Mouse (Mus musculus): ENCODE measurements around the gene Adamts18. TPM values are rescaled to one million over a fixed set of nuclear protein-coding genes. Genes with fewer than 3 reads are reported as not detected.

Adamts18 gene
- 0.18 and 1.1 TPM in 2 replicates for polyA plus RNA-seq (2012; rRNA removed)

GRCm38 (mm10) chr8:113848653-113849135, at the start of gene Adamts18:
Gene Adamts18, minus strand, starts transcription at chr8:113848738.
- 2% methylated on average over 32 of the region's 32 CpGs for whole genome bisulfite sequencing
- H3K4me1 ChIP-seq (ENCODE audit: control insufficient read depth, insufficient read depth, insufficient read length, low read length): no peaks in the 10 kb centered on the region
- no peak within 1 kb of the TSS for H3K27ac ChIP-seq (ENCODE audit: insufficient read depth, low read depth, low read length)
- peaks cover 11% of the 10 kb centered on the region for H3K27me3 ChIP-seq (ENCODE audit: control insufficient read depth, insufficient read depth, low read length)
- TF ChIP-seq POLR2A (IDR thresholded peaks at IDR 0.05; ENCODE audit: low read depth, low read length) (no peak), CTCF (IDR thresholded peaks at IDR 0.05; ENCODE audit: extremely low read depth, insufficient read length, insufficient replicate concordance, low read depth, low read length) (no peak)
- H3K4me3 ChIP-seq (ENCODE audit: low read depth, low read length): no peak within 1 kb of the TSS; the same call in 1 of the 2 replicates
- no peaks in the 10 kb centered on the region for H3K36me3 ChIP-seq (ENCODE audit: control insufficient read depth, insufficient read depth, low read length)

- no peaks in the 10 kb centered on the region for H3K4me1 ChIP-seq (ENCODE audit: control insufficient read depth, insufficient read depth, insufficient read length, low read length)
- no peaks in the 10 kb centered on the region for H3K27me3 ChIP-seq (ENCODE audit: control insufficient read depth, insufficient read depth, low read length)
- 74% methylated on average over 1 of the region's 1 CpGs for WGBS
- no peak overlapping the region for H3K4me3 ChIP-seq (ENCODE audit: low read depth, low read length)
- no peak overlapping the region for H3K27ac ChIP-seq (ENCODE audit: insufficient read depth, low read depth, low read length)
- H3K36me3 ChIP-seq (ENCODE audit: control insufficient read depth, insufficient read depth, low read length): no peaks in the 10 kb centered on the region
- TF ChIP-seq POLR2A (IDR thresholded peaks at IDR 0.05; ENCODE audit: low read depth, low read length) (no peak), CTCF (IDR thresholded peaks at IDR 0.05; ENCODE audit: extremely low read depth, insufficient read length, insufficient replicate concordance, low read depth, low read length) (no peak)
Measured at GRCm38 (mm10) chr8:113896446-113896845, 47.9 kb upstream of the Adamts18 start.

DNA sequence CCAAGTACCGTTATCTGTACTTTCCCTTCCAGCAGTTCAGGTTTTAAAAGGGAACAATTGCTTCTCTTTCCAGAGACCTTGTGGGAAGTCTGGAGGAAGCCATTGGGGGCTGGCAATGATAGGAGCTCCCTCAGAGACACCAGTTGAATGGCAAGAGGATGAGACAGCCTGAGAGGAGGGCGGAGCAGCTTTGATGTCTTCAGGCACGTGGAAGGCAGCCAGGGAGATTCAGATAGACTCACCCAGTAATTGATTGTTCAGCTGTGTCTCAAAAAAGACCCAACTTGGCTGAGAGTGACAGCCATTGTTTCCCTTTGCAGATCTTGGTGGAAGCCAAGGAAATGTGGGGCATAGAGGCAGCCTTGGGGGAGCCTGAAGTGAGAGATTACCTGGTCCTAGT, 42.8 kb upstream of the Adamts18 start:
- Histone ChIP-seq H3K4me1 (ENCODE audit: control insufficient read depth, insufficient read depth, insufficient read length, low read length) (no peaks in the 10 kb centered on the region), H3K27ac (ENCODE audit: insufficient read depth, low read depth, low read length) (no peak overlapping the region), H3K4me3 (ENCODE audit: low read depth, low read length) (no peak overlapping the region), H3K36me3 (ENCODE audit: control insufficient read depth, insufficient read depth, low read length) (no peaks in the 10 kb centered on the region), H3K27me3 (ENCODE audit: control insufficient read depth, insufficient read depth, low read length) (no peaks in the 10 kb centered on the region)
- 45% methylated on average over 3 of the region's 3 CpGs for WGBS
- no peak for TF ChIP-seq CTCF (IDR thresholded peaks at IDR 0.05; ENCODE audit: extremely low read depth, insufficient read length, insufficient replicate concordance, low read depth, low read length)
- no peak for TF ChIP-seq POLR2A (IDR thresholded peaks at IDR 0.05; ENCODE audit: low read depth, low read length)

DNA sequence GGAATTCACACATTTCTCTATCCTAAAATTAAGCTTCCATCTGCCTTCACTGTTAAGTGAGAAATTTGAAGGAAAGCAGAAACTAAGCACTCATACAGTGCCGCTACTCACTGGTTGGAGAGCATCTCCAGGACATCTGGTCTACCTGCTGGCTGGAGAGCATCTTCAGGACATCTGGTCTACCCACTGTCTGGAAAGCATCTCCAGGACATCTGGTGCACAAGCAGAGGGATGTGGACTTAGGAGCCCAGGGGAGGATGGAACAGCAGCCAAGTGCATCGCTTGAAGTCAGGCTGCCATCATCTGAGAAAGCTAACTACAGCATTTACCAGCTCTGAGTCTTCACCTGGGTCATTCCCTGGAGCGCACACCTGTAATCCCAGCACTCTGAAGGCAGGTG, 38.0 kb upstream of the Adamts18 start:
- H3K36me3 ChIP-seq (ENCODE audit: control insufficient read depth, insufficient read depth, low read length): no peaks in the 10 kb centered on the region
- no peaks in the 10 kb centered on the region for H3K4me1 ChIP-seq (ENCODE audit: control insufficient read depth, insufficient read depth, insufficient read length, low read length)
- WGBS: 87% methylated on average over 3 of the region's 3 CpGs
- no peak for TF ChIP-seq CTCF (IDR thresholded peaks at IDR 0.05; ENCODE audit: extremely low read depth, insufficient read length, insufficient replicate concordance, low read depth, low read length)
- no peak overlapping the region for H3K27ac ChIP-seq (ENCODE audit: insufficient read depth, low read depth, low read length)
- no peak overlapping the region for H3K4me3 ChIP-seq (ENCODE audit: low read depth, low read length)
- no peaks in the 10 kb centered on the region for H3K27me3 ChIP-seq (ENCODE audit: control insufficient read depth, insufficient read depth, low read length)

- no peak for TF ChIP-seq CTCF (IDR thresholded peaks at IDR 0.05; ENCODE audit: extremely low read depth, insufficient read length, insufficient replicate concordance, low read depth, low read length)
- TF ChIP-seq POLR2A (IDR thresholded peaks at IDR 0.05; ENCODE audit: low read depth, low read length): no peak
- H3K27ac ChIP-seq (ENCODE audit: insufficient read depth, low read depth, low read length): no peak overlapping the region
- WGBS: 65% methylated on average over 2 of the region's 2 CpGs
- no peak overlapping the region for H3K4me3 ChIP-seq (ENCODE audit: low read depth, low read length)
- H3K4me1 ChIP-seq (ENCODE audit: control insufficient read depth, insufficient read depth, insufficient read length, low read length): no peaks in the 10 kb centered on the region
- no peaks in the 10 kb centered on the region for H3K27me3 ChIP-seq (ENCODE audit: control insufficient read depth, insufficient read depth, low read length)
- no peaks in the 10 kb centered on the region for H3K36me3 ChIP-seq (ENCODE audit: control insufficient read depth, insufficient read depth, low read length)
Measured at GRCm38 (mm10) chr8:113885101-113885500, 36.6 kb upstream of the Adamts18 start.

DNA sequence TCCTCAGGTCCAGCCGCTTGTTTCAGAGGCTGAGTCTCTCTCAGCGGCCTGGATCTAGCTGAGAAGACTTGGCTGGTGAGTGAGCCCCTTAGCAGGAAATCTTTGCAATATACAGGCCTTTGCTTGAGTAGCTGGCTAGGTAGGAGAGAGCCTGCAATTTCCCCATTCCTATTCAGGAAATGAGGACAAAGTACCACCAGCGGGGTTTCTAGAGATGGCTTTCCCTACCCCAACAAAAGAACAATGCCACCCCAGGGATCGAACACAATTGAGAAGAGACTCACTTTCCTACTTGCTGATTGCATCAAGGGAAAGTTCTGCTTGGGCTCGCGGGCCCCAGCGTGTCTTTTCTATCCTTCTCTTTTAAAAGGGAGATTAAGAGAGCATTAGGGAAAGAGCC, 35.5 kb upstream of the Adamts18 start:
- WGBS: 39% methylated on average over 7 of the region's 7 CpGs
- no peaks in the 10 kb centered on the region for H3K27me3 ChIP-seq (ENCODE audit: control insufficient read depth, insufficient read depth, low read length)
- no peak for TF ChIP-seq POLR2A (IDR thresholded peaks at IDR 0.05; ENCODE audit: low read depth, low read length)

DNA sequence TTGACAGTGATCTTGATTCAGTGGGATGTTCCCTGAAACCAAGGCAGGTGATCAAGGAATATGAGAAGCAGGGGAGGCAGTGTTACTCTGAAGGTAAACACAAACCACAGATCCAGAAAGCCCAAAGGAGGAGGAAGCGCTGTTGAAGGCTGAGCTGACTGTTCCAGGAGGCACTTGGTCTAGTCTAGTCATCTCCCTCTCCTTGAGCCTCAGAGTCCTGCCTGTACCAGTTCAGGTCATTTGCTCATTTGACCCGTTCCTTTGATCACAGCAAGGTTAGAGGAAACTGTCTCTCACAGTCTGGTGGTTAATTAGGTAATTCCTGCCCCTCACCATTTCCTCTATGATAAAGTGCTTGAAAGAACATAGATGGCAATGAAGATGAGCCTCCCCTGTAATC, 34.0 kb upstream of the Adamts18 start:
- no peaks in the 10 kb centered on the region for H3K27me3 ChIP-seq (ENCODE audit: control insufficient read depth, insufficient read depth, low read length)
- H3K36me3 ChIP-seq (ENCODE audit: control insufficient read depth, insufficient read depth, low read length): no peaks in the 10 kb centered on the region
- H3K4me3 ChIP-seq (ENCODE audit: low read depth, low read length): no peak overlapping the region
- TF ChIP-seq CTCF (IDR thresholded peaks at IDR 0.05; ENCODE audit: extremely low read depth, insufficient read length, insufficient replicate concordance, low read depth, low read length) (no peak), POLR2A (IDR thresholded peaks at IDR 0.05; ENCODE audit: low read depth, low read length) (no peak)
- no peaks in the 10 kb centered on the region for H3K4me1 ChIP-seq (ENCODE audit: control insufficient read depth, insufficient read depth, insufficient read length, low read length)
- 52% methylated on average over 2 of the region's 2 CpGs for WGBS
- H3K27ac ChIP-seq (ENCODE audit: insufficient read depth, low read depth, low read length): no peak overlapping the region

More for the DNA sequence above, 35.5 kb upstream of the Adamts18 start:
- H3K27ac ChIP-seq (ENCODE audit: insufficient read depth, low read depth, low read length): no peak overlapping the region
- H3K36me3 ChIP-seq (ENCODE audit: control insufficient read depth, insufficient read depth, low read length): no peaks in the 10 kb centered on the region
- H3K4me3 ChIP-seq (ENCODE audit: low read depth, low read length): no peak overlapping the region
- H3K4me1 ChIP-seq (ENCODE audit: control insufficient read depth, insufficient read depth, insufficient read length, low read length): no peaks in the 10 kb centered on the region
